Mouse (Mus musculus): ENCODE results near the gene Fndc5.

- TF ChIP-seq POLR2A (IDR thresholded peaks at IDR 0.05; ENCODE audit: borderline replicate concordance, extremely low read depth, insufficient read depth, insufficient read length, poor library complexity, severe bottlenecking) (no peak; the same call in 1 of the 2 replicates), CTCF (IDR thresholded peaks at IDR 0.05; ENCODE audit: borderline replicate concordance, extremely low read depth, insufficient read depth, insufficient read length) (no peak)
These were observed 52.2 kb downstream of the Fndc5 start for GRCm38 (mm10) chr4:129188803-129189541.
